Mouse (Mus musculus): ENCODE measurements around the gene Nol6. TPM values are rescaled to one million over a fixed set of nuclear protein-coding genes. Genes with fewer than 3 reads are reported as not detected.

Gene Nol6
- polyA plus RNA-seq, 1 experiment from 2014 or later = 24.6 TPM

- Histone ChIP-seq H3K9me3 (no peaks in the 10 kb centered on the region), H3K4me3 (replicated peaks) (no peak overlapping the region), H3K27me3 (no peaks in the 10 kb centered on the region), H3K9ac (replicated peaks) (no peak overlapping the region), H3K36me3 (peaks cover 83% of the 10 kb centered on the region), H3K27ac (no peak overlapping the region), H3K4me2 (no peak overlapping the region), H3K4me1 (replicated peaks) (no peaks in the 10 kb centered on the region)
- WGBS = 73% methylated on average over 3 of the region's 3 CpGs
- ATAC-seq (ENCODE audit: insufficient number of reproducible peaks, insufficient read depth, low FRiP score, low TSS enrichment, low read depth) = no peak
Measured at GRCm38 (mm10) chr4:41116817-41117216, 7.4 kb downstream of the Nol6 start.

- no peak for ATAC-seq (ENCODE audit: insufficient number of reproducible peaks, insufficient read depth, low FRiP score, low TSS enrichment, low read depth)
- no peak overlapping the region for H3K4me3 ChIP-seq (replicated peaks)
- 92% methylated on average over 15 of the region's 15 CpGs for WGBS
- H3K27ac ChIP-seq = no peak overlapping the region
- no peaks in the 10 kb centered on the region for H3K27me3 ChIP-seq
- no peak overlapping the region for H3K9ac ChIP-seq (replicated peaks)
- H3K4me2 ChIP-seq = no peak overlapping the region
- no peaks in the 10 kb centered on the region for H3K9me3 ChIP-seq
- H3K36me3 ChIP-seq = peaks cover 73% of the 10 kb centered on the region
- no peaks in the 10 kb centered on the region for H3K4me1 ChIP-seq (replicated peaks)
Measured at GRCm38 (mm10) chr4:41115793-41116192, 8.5 kb downstream of the Nol6 start.

DNA sequence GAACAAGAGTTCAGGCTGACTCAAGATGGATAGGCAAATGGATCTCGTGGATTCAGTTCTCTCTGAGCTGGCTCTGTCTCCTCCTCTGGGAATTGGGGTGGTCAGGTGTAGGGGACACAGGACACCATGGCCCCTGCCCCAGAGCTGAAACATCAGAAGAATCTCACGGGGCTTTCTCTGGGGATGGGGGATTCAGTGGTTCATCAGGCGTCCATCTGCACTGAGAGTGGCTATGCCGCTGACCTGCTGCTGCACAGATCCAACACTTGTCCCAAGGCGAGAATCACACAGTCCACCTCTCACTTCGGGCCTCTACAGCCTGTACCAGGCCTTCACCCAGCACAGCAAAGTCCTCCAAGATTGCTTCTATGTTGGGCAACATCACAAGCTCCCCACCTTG is 9.2 kb downstream of the Nol6 start:
- Histone ChIP-seq H3K27me3 (no peaks in the 10 kb centered on the region), H3K4me2 (no peak overlapping the region), H3K9me3 (no peaks in the 10 kb centered on the region), H3K4me3 (replicated peaks) (no peak overlapping the region), H3K9ac (replicated peaks) (no peak overlapping the region), H3K27ac (no peak overlapping the region), H3K4me1 (replicated peaks) (no peaks in the 10 kb centered on the region), H3K36me3 (peaks cover 65% of the 10 kb centered on the region)
- WGBS = 88% methylated on average over 6 of the region's 6 CpGs
- ATAC-seq (ENCODE audit: insufficient number of reproducible peaks, insufficient read depth, low FRiP score, low TSS enrichment, low read depth) = no peak

DNA sequence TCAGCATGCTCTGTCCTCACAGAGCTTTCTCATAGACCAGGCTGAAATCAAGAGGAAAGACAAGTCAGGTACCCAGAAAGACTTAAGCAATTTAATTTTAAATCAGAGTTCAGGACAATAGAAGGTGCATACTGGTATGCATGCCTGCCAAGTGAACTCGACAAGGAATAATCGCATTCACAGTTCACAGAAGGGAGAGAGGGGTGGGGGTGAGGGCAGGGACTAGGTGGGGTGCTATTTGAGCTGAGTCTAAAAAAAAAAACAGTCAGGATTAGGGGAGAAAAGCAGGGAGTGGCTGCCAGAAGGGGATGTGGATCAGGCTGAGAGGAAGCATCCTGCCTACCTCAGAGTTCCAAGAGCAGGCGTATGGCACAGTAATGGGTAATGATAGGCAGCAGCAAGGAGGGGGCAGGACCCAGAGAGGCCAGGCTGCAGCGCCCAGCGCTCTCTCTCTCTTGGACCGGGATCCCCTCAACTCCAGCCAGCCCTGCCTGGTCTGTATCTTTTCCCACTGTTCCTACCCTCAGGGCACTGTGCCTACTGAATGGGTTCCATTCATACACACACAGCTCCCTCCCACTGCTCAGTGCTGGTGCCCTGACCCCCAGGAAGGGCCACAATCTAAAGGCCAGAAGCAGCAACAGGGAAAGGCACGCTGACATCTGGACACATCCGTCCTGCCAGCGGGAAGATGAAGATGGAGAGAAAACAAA is 9.7 kb downstream of the Nol6 start:
- Histone ChIP-seq H3K9ac (replicated peaks) (no peak overlapping the region), H3K27me3 (no peaks in the 10 kb centered on the region), H3K9me3 (no peaks in the 10 kb centered on the region), H3K4me1 (replicated peaks) (no peaks in the 10 kb centered on the region), H3K36me3 (peaks cover 60% of the 10 kb centered on the region), H3K27ac (no peak overlapping the region), H3K4me3 (replicated peaks) (no peak overlapping the region), H3K4me2 (no peak overlapping the region)
- ATAC-seq (ENCODE audit: insufficient number of reproducible peaks, insufficient read depth, low FRiP score, low TSS enrichment, low read depth) = no peak
- 89% methylated on average over 9 of the region's 9 CpGs for WGBS

DNA sequence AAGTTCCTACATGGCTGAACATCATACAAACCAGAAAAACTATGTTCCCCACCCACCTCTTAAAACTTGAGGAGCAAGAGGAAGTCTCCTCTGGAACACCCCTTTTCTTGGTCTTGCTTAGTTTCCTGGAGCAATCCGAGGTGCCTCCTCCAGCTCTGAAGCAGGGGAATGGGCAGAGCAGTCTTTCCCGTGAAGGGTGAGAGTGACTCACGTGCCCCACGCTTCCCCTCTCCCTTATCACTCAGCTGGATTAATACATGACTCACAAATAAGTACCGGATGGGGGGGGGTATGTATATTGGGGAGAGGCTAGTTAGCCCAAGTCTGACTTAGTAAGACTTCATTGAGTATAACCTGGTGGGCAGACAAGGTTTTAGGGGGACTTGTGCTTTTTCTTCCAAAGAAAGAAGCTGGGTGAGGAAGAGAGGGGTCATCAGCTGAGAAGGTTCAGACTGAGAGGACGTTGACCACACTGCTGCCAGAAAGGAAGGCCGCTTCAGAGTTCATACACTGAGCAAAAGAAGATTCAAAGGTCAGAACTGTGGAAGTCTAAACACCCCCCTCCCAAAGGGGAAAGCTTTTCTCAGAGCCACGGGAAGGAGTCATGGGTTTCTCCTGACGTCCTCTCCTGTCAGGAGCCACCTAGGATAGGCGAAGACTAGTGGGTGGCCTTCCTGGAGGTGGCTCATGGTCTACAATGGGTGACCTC is 15.4 kb downstream of the Nol6 start:
- H3K36me3 ChIP-seq = peaks cover 3% of the 10 kb centered on the region
- no peaks in the 10 kb centered on the region for H3K4me1 ChIP-seq (replicated peaks)
- H3K27ac ChIP-seq = no peak overlapping the region
- no peaks in the 10 kb centered on the region for H3K27me3 ChIP-seq
- ATAC-seq (ENCODE audit: insufficient number of reproducible peaks, insufficient read depth, low FRiP score, low TSS enrichment, low read depth) = no peak
- 84% methylated on average over 10 of the region's 10 CpGs for WGBS
- H3K9ac ChIP-seq (replicated peaks) = no peak overlapping the region
- H3K4me2 ChIP-seq = no peak overlapping the region
- H3K9me3 ChIP-seq = no peaks in the 10 kb centered on the region
- no peak overlapping the region for H3K4me3 ChIP-seq (replicated peaks)

GRCm38 (mm10) chr4:41107440-41107839 is 16.8 kb downstream of the Nol6 start:
- WGBS = 72% methylated on average over 4 of the region's 4 CpGs
- no peak for ATAC-seq (ENCODE audit: insufficient number of reproducible peaks, insufficient read depth, low FRiP score, low TSS enrichment, low read depth)
- H3K4me3 ChIP-seq (replicated peaks) = no peak overlapping the region

DNA sequence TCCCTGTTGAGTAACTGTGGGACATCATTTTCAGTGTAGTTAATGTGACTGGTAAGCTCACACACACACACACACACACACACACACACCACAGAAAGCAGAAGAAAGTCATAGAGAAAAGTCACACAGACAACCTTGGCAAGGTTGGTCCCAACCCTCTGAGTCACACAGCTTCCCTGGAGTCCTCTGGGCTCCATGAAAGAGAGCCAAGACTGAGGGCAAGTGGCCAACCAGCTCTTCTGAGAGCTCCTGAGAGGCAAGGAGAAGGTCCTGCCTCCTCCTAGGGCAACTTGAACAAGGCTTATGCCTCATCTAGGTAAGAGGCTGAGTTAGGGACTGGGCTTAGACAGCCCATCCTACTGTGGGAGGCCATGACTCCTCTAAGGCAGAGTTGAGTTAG is 21.4 kb downstream of the Nol6 start:
- peaks cover 19% of the 10 kb centered on the region for H3K27me3 ChIP-seq
- no peak overlapping the region for H3K4me3 ChIP-seq (replicated peaks)
- H3K4me2 ChIP-seq = no peak overlapping the region
- no peak overlapping the region for H3K27ac ChIP-seq
- peaks cover 8% of the 10 kb centered on the region for H3K4me1 ChIP-seq (replicated peaks)
- no peak overlapping the region for H3K9ac ChIP-seq (replicated peaks)
- H3K36me3 ChIP-seq = no peaks in the 10 kb centered on the region
- no peak for ATAC-seq (ENCODE audit: insufficient number of reproducible peaks, insufficient read depth, low FRiP score, low TSS enrichment, low read depth)
- no peaks in the 10 kb centered on the region for H3K9me3 ChIP-seq

More at GRCm38 (mm10) chr4:41107440-41107839, 16.8 kb downstream of the Nol6 start:
- Histone ChIP-seq H3K27me3 (no peaks in the 10 kb centered on the region), H3K9me3 (no peaks in the 10 kb centered on the region), H3K36me3 (no peaks in the 10 kb centered on the region), H3K4me1 (replicated peaks) (no peaks in the 10 kb centered on the region), H3K9ac (replicated peaks) (0 out of 2 replicates have a peak overlapping the region, but pooled peaks have one; percentile 12), H3K4me2 (no peak overlapping the region), H3K27ac (no peak overlapping the region)

DNA sequence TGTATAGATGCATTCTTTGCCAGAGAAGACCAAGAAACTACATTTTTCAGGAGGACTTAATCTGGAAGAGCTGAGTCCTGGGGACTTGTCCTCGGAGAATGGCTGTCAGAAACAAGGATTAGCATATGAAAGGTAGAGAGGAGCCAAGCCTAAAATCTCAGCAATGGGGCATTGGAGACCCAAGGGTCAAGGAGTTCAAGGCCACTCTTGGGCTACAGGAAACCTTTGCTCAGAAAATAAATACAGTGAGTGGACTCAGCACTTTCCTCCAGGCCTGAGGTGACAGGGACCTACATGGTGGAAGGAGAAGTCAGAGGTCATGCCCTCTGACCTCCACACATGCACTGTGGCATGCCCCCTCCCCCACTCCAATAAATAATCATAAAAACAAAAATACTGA is 23.3 kb downstream of the Nol6 start:
- Histone ChIP-seq H3K36me3 (no peaks in the 10 kb centered on the region), H3K9ac (replicated peaks) (no peak overlapping the region), H3K4me3 (replicated peaks) (no peak overlapping the region), H3K27ac (no peak overlapping the region), H3K4me2 (no peak overlapping the region), H3K4me1 (replicated peaks) (peaks cover 22% of the 10 kb centered on the region), H3K9me3 (no peaks in the 10 kb centered on the region), H3K27me3 (peaks cover 38% of the 10 kb centered on the region)
- WGBS = 44% methylated on average over 1 of the region's 1 CpGs
- ATAC-seq (ENCODE audit: insufficient number of reproducible peaks, insufficient read depth, low FRiP score, low TSS enrichment, low read depth) = no peak

GRCm38 (mm10) chr4:41098577-41098951 is 25.7 kb downstream of the Nol6 start:
- Histone ChIP-seq H3K27me3 (peaks cover 45% of the 10 kb centered on the region), H3K4me3 (replicated peaks) (peak overlapping the region; percentile 45)
- ATAC-seq (ENCODE audit: insufficient number of reproducible peaks, insufficient read depth, low FRiP score, low TSS enrichment, low read depth) = no peak; the same call in 1 of the 2 replicates

DNA sequence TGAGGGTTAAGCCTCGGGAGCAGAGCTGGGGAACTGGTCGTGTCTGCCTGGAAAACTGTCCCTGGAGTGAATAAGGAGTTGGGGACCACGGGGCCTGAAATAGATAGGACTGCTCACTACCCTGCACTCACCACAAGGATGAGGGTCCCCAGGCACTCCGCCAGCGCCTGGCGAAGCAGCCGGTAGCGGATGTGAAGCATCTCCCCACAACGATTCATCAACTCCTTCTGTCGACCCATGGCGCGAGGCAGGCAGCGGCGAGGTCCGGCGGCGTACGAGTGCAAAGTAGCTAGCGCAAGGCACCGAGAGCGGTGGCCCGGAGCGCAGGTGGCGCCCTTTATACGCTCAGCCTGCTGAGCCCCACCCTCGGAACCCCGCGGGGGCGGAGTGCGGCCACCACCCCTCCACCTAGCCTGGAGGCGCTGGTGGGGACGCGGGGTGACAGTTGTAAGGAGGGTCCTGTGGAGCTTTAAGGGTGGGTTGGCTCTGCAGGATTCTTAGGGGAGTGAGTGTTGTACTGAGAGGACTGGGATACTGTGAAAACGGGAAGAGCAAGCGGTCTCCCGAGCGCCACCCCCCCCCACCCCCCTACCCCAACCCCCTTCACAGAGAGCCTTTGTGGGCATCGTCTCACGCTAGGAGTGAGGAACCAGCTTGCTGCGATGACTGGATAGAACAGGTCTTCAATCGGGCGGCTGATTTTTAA is 26.2 kb downstream of the Nol6 start, which contains the start of gene Aqp3:
Aqp3 (minus strand) TSS at position 313 of the 706 bp plus-strand sequence.
- no peak; the same call in 1 of the 2 replicates for ATAC-seq (ENCODE audit: insufficient number of reproducible peaks, insufficient read depth, low FRiP score, low TSS enrichment, low read depth)
- WGBS = 1% methylated on average over 42 of the region's 42 CpGs
- Histone ChIP-seq H3K36me3 (no peaks in the 10 kb centered on the region), H3K27me3 (peaks cover 45% of the 10 kb centered on the region), H3K4me1 (replicated peaks) (peaks cover 25% of the 10 kb centered on the region), H3K4me2 (peak within 1 kb of the TSS; percentile 83), H3K27ac (no peak within 1 kb of the TSS), H3K4me3 (replicated peaks) (peak within 1 kb of the TSS; percentile 45), H3K9me3 (no peaks in the 10 kb centered on the region), H3K9ac (replicated peaks) (peak within 1 kb of the TSS; percentile 44)

More at GRCm38 (mm10) chr4:41098577-41098951, 25.7 kb downstream of the Nol6 start:
- WGBS = 15% methylated on average over 11 of the region's 11 CpGs
- peaks cover 25% of the 10 kb centered on the region for H3K4me1 ChIP-seq (replicated peaks)
- no peak overlapping the region for H3K27ac ChIP-seq
- no peaks in the 10 kb centered on the region for H3K36me3 ChIP-seq
- peak overlapping the region; percentile 83 for H3K4me2 ChIP-seq
- no peak overlapping the region; the same call in 1 of the 2 replicates for H3K9ac ChIP-seq (replicated peaks)
- no peaks in the 10 kb centered on the region for H3K9me3 ChIP-seq

DNA sequence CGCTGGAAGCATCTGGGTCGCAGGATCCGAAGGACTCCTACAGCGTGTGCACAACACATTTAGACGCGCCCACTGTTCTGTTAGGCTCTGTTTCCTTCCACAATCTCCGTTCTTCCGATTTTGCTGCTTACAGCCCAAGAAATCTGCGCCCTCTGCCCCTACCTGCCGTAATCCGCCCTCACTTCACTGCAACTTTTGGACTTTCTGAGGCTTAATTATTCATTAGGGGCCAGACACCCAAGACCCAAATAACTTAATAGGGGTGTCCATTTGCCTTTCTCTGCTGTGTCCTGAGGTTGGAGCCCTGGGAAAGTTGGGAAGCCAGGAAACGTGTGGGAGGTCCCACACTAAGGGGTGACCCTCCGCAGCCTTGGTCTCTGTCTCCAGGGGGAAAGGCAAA is 26.9 kb downstream of the Nol6 start:
- 46% methylated on average over 13 of the region's 13 CpGs for WGBS
- Histone ChIP-seq H3K4me3 (replicated peaks) (no peak overlapping the region), H3K9ac (replicated peaks) (0 out of 2 replicates have a peak overlapping the region, but pooled peaks have one; percentile 44), H3K4me2 (peak overlapping the region; percentile 83), H3K27ac (no peak overlapping the region), H3K9me3 (no peaks in the 10 kb centered on the region), H3K36me3 (no peaks in the 10 kb centered on the region), H3K4me1 (replicated peaks) (peaks cover 26% of the 10 kb centered on the region), H3K27me3 (peaks cover 45% of the 10 kb centered on the region)
- ATAC-seq (ENCODE audit: insufficient number of reproducible peaks, insufficient read depth, low FRiP score, low TSS enrichment, low read depth) = no peak
